Mouse (Mus musculus): ENCODE results near the gene A3galt2. TPM values are rescaled to one million over a fixed set of nuclear protein-coding genes. Genes with fewer than 3 reads are reported as not detected.

The A3galt2 gene
- polyA plus RNA-seq, 1 experiment from 2014 or later = not detected

GRCm38 (mm10) chr4:128728431-128728851, 26.7 kb upstream of the A3galt2 start:
- Histone ChIP-seq H3K27me3 (no peaks in the 10 kb centered on the region), H3K4me2 (peak overlapping the region; percentile 93), H3K9me3 (replicated peaks) (no peaks in the 10 kb centered on the region), H3K4me1 (replicated peaks) (peaks cover 56% of the 10 kb centered on the region), H3K4me3 (replicated peaks) (peak overlapping the region; percentile 92), H3K36me3 (peaks cover 15% of the 10 kb centered on the region), H3K27ac (peak overlapping the region; percentile 89), H3K9ac (peak overlapping the region; percentile 97)
- WGBS (ENCODE audit: insufficient replicate concordance) = 3% methylated on average over 5 of the region's 5 CpGs
- DNase-seq (no peak), ATAC-seq (ENCODE audit: low read depth) (no peak)

DNA sequence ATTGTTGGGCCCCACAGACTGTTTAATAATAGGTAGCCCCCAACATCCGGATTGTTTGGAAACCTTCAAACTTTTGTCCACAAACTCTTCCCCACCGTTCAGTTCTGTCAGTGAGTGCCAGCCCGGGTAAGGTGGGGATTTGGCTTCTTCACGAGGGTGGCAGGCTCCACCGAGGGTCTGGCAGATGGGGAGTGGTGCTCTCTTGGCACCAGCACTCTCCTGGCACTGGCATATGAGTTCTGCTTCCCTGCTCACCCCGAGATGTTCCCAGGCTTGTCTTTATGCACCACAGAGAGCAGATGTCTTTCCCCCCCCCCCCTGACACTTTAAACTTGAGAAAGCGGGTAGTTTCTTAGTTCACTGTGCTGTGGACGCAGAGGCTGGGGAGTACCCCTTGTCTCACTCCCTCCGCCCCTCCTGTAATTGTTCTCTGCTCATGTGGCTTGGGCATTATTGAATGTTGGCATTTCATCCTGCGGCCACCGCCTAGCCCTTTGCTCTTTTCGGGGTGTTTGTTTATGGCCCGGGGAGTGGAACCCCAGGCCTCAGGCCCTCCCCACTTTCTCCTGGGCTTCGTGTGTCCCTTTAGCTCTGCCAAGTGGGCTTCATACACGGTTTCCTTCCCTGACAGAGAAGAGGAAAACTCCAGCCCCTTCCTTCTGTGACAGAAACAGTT, 26.0 kb upstream of the A3galt2 start:
- DNase-seq (no peak), ATAC-seq (ENCODE audit: low read depth) (no peak)
- 31% methylated on average over 15 of the region's 15 CpGs for WGBS (ENCODE audit: insufficient replicate concordance)
- Histone ChIP-seq H3K9ac (peak overlapping the region; percentile 97), H3K36me3 (peaks cover 15% of the 10 kb centered on the region), H3K9me3 (replicated peaks) (no peaks in the 10 kb centered on the region), H3K4me1 (replicated peaks) (peaks cover 64% of the 10 kb centered on the region), H3K27ac (0 out of 2 replicates have a peak overlapping the region, but pooled peaks have one; percentile 89), H3K4me3 (replicated peaks) (peak overlapping the region; percentile 92), H3K4me2 (peak overlapping the region; percentile 93), H3K27me3 (no peaks in the 10 kb centered on the region)

DNA sequence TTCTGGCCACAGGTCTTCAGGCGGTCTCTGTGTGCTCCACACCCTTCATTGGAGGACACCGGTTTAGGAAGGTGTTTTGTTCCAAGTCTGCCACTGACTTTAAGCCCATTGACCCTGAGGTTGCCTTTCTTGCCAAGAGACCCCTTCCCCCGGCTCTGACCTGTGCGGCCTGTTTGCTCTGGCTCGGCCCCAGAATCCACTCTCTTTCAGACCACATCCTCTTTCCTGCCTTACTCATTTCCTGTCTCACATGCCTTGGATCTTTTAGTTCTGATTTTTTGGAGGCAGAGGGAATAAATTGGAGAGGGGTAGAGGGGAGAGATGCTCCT, 25.5 kb upstream of the A3galt2 start:
- peak overlapping the region; percentile 97 for H3K9ac ChIP-seq
- peak overlapping the region; percentile 34; the same call in 1 of the 2 replicates for H3K27ac ChIP-seq
- no peak for ATAC-seq (ENCODE audit: low read depth)
- WGBS (ENCODE audit: insufficient replicate concordance) = 28% methylated on average over 5 of the region's 5 CpGs
- peak overlapping the region; percentile 93 for H3K4me2 ChIP-seq
- no peaks in the 10 kb centered on the region for H3K9me3 ChIP-seq (replicated peaks)
- peaks cover 15% of the 10 kb centered on the region for H3K36me3 ChIP-seq
- DNase-seq = no peak
- peaks cover 69% of the 10 kb centered on the region for H3K4me1 ChIP-seq (replicated peaks)
- no peaks in the 10 kb centered on the region for H3K27me3 ChIP-seq
- H3K4me3 ChIP-seq (replicated peaks) = peak overlapping the region; percentile 92

DNA sequence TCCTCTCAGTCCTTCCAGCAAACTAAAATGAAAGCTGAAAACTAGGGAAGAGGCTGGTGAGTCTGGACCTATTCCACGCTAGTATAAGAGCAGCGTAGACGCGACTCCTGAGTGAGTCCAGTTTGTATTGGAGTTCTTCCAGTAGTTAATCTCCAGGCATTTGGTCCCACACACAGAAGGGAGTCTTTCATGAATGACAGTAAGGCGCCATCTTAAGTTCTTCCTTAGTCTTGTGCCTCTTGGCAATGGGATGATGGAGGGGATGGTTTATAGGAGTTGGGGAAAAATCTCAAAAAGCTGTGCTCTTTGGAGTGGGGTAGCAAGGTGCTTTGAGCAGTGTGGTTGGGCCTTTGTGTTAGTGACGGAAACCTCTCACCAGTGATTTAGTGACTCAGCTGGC, 24.9 kb upstream of the A3galt2 start:
- WGBS (ENCODE audit: insufficient replicate concordance) = 91% methylated on average over 6 of the region's 6 CpGs
- no peaks in the 10 kb centered on the region for H3K27me3 ChIP-seq
- peaks cover 15% of the 10 kb centered on the region for H3K36me3 ChIP-seq
- H3K27ac ChIP-seq = peak overlapping the region; percentile 21; the same call in 1 of the 2 replicates
- no peaks in the 10 kb centered on the region for H3K9me3 ChIP-seq (replicated peaks)
- H3K4me3 ChIP-seq (replicated peaks) = no peak overlapping the region
- peak overlapping the region; percentile 93 for H3K4me2 ChIP-seq
- H3K4me1 ChIP-seq (replicated peaks) = peaks cover 75% of the 10 kb centered on the region
- no peak for DNase-seq
- H3K9ac ChIP-seq = no peak overlapping the region
- ATAC-seq (ENCODE audit: low read depth) = no peak

DNA sequence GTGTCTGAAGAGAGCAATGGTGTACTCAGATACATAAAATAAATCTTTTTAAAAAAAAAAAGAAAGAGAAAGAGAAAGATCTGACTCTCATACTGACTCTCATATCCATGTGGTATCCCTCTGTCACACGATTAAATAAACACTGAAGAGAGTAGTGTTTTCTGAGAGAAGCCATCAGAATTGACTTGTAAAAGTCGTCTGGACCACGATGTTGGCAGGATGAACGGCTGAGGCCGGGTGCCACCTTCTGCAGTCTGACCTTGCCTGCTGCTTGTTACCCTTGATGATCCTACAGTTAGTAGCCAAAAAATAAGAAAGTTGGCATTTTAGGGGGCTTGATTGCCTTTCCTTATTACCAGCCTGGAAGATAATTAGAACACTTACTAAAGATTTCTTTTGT, 22.4 kb upstream of the A3galt2 start:
- no peak overlapping the region for H3K9ac ChIP-seq
- no peak overlapping the region for H3K4me2 ChIP-seq
- no peak overlapping the region for H3K27ac ChIP-seq
- no peaks in the 10 kb centered on the region for H3K27me3 ChIP-seq
- WGBS (ENCODE audit: insufficient replicate concordance) = 60% methylated on average over 5 of the region's 5 CpGs
- ATAC-seq (ENCODE audit: low read depth) = no peak
- no peak overlapping the region for H3K4me3 ChIP-seq (replicated peaks)
- H3K36me3 ChIP-seq = peaks cover 21% of the 10 kb centered on the region
- H3K9me3 ChIP-seq (replicated peaks) = no peaks in the 10 kb centered on the region
- DNase-seq = no peak
- peaks cover 79% of the 10 kb centered on the region for H3K4me1 ChIP-seq (replicated peaks)

- peaks cover 21% of the 10 kb centered on the region for H3K36me3 ChIP-seq
- H3K9ac ChIP-seq = no peak overlapping the region
- ATAC-seq (ENCODE audit: low read depth) (no peak), DNase-seq (no peak)
- H3K4me3 ChIP-seq (replicated peaks) = no peak overlapping the region
- H3K27ac ChIP-seq = peak overlapping the region; percentile 34
- no peaks in the 10 kb centered on the region for H3K27me3 ChIP-seq
- WGBS (ENCODE audit: insufficient replicate concordance) = 53% methylated on average over 6 of the region's 6 CpGs
- H3K4me1 ChIP-seq (replicated peaks) = peaks cover 78% of the 10 kb centered on the region
- H3K9me3 ChIP-seq (replicated peaks) = no peaks in the 10 kb centered on the region
- no peak overlapping the region for H3K4me2 ChIP-seq
Observed at GRCm38 (mm10) chr4:128733496-128733895, 21.7 kb upstream of the A3galt2 start.

DNA sequence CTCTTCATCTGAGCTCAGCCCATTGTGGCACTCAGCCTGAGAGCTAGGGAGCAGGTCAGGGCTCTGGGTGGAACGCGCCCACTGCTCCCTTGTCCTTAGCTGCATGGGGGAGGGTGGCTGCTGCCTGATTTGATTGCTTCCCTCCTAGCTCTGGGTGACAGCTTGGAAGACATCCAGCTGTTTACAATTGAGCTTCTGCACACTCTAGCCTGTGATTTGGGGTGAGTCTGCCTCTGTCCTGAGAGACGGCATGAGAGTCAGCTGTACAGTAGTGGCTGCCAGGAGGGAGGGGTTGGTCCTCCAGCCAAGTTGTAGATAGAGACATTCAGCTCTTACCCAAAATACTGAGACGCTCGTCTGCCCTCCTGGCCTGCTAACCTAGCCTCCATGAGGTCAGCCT, 20.9 kb upstream of the A3galt2 start:
- Histone ChIP-seq H3K4me1 (replicated peaks) (peaks cover 71% of the 10 kb centered on the region), H3K4me3 (replicated peaks) (no peak overlapping the region), H3K27ac (no peak overlapping the region), H3K36me3 (peaks cover 21% of the 10 kb centered on the region), H3K4me2 (no peak overlapping the region), H3K9me3 (replicated peaks) (no peaks in the 10 kb centered on the region), H3K9ac (peak overlapping the region; percentile 26; the same call in 1 of the 2 replicates), H3K27me3 (no peaks in the 10 kb centered on the region)
- no peak for DNase-seq
- ATAC-seq (ENCODE audit: low read depth) = peak; percentile 62
- whole genome bisulfite sequencing (ENCODE audit: insufficient replicate concordance) = 52% methylated on average over 5 of the region's 5 CpGs

DNA sequence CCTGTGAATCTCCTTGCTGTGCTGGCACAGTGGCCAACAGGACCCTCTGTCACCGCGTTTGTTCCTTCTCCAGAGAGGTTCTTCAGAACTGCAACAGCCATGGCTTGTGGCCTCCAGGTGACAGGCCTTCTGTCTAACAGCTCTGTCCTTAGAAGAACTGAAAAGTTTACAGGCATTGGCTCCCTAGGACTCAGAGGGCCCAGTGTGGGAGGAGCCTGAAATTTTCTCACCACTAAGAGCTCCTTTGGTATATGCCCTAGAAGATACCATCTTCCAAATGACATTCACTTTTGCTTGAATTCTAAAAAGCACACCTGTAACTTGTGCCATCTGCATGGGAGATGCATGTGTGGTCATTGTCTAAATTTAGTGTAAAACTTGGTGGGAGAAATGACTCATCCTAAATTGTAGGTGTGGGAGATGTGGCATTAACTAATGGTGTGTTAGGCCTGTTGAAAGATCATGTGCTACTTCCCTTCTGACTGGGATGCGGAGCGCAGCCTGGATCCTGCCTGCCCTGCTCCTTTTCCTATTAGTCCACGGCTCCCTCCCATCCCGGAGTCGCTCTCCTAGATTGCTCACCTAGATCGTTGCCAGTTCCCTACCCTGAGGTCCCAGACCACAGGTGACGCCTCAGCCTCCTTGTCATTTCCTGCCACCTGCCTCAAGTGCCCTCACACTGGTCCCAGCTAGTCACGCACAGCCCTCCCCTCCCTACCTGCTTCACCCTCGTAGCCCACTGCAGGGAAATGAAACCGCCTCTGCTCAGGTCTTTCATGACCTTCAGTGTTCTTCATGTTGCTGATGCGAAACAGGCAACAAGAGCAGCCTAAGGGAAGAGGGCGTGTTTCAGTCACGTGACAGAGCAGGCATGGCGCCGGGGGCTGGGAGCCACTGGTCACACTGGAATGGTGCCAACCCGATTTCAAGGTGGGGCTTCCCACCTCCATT, 20.2 kb upstream of the A3galt2 start:
- Histone ChIP-seq H3K36me3 (peaks cover 21% of the 10 kb centered on the region), H3K4me2 (no peak overlapping the region), H3K9me3 (replicated peaks) (no peaks in the 10 kb centered on the region), H3K27me3 (no peaks in the 10 kb centered on the region), H3K27ac (no peak overlapping the region), H3K9ac (peak overlapping the region; percentile 26; the same call in 1 of the 2 replicates), H3K4me3 (replicated peaks) (no peak overlapping the region), H3K4me1 (replicated peaks) (peaks cover 63% of the 10 kb centered on the region)
- ATAC-seq (ENCODE audit: low read depth) (no peak), DNase-seq (no peak)
- 78% methylated on average over 18 of the region's 18 CpGs for WGBS (ENCODE audit: insufficient replicate concordance)

DNA sequence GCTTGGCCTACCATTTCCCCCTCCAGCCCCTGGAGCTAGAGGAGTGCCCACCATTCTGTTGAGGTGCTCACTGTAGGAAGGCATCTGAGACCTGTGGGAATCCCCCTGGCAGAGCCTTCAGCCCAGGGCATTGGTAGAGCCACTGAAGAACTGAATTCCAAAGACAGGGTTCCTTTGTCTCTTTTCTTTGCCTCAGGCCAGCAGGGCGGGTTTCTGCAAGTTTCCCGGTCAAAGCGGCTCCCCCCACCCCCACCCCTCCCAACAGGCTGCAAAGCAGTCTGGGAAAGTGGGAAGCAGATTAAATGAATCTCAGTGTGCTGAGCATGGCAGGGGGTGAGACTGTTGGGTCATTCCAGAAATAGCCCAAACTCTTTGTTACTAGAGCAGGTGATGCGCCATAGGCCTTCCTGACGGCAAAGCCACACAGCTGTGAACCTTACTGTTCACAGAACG, 18.0 kb upstream of the A3galt2 start:
- no peak overlapping the region for H3K4me2 ChIP-seq
- no peak overlapping the region for H3K27ac ChIP-seq
- 80% methylated on average over 6 of the region's 6 CpGs for WGBS (ENCODE audit: insufficient replicate concordance)
- H3K9me3 ChIP-seq (replicated peaks) = no peaks in the 10 kb centered on the region
- H3K36me3 ChIP-seq = peaks cover 6% of the 10 kb centered on the region; the same call in 1 of the 2 replicates
- no peak overlapping the region for H3K9ac ChIP-seq
- no peak for DNase-seq
- H3K27me3 ChIP-seq = no peaks in the 10 kb centered on the region
- H3K4me3 ChIP-seq (replicated peaks) = no peak overlapping the region
- H3K4me1 ChIP-seq (replicated peaks) = peaks cover 55% of the 10 kb centered on the region
- ATAC-seq (ENCODE audit: low read depth) = no peak

DNA sequence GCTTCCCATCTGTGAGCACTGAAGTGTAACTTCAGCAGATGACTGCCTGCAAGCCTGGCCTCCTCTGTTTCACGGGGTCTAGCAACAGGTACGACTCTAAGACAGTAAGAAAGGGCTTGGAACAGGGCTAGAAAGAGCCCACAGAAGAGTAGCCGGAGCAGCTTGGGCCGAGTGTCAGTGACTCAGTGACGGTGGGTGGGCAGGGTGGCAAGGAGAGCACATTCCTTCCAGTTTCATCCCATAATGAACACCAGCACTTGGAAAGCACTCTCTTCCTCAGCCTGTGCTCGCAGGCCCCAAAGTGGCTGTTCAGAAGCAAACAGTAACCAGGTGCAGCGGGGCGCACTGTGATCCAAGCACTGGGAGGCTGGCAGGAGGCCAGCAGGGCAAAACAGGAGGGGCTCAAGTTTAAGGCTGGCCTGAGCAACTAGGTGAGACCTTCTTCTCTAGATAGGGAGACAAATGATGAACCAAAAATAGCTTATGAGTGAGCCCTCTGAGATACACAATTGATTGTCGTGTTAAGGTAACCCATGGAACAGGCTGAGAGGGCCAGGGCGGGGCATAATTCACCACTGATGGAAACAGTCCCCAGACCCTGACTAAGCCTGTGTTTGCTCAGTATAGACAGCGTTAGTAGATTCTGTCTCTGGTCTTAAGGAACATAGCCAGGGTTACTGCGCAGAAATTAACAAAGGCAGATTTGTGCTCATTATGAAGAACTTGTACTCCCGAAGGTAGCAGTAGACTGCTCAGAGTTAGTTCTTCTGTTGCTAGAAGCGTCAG, 17.1 kb upstream of the A3galt2 start:
- 83% methylated on average over 14 of the region's 14 CpGs for WGBS (ENCODE audit: insufficient replicate concordance)
- Histone ChIP-seq H3K4me1 (replicated peaks) (peaks cover 55% of the 10 kb centered on the region), H3K9ac (no peak overlapping the region), H3K27me3 (no peaks in the 10 kb centered on the region), H3K4me2 (no peak overlapping the region), H3K27ac (no peak overlapping the region; the same call in 1 of the 2 replicates), H3K9me3 (replicated peaks) (no peaks in the 10 kb centered on the region), H3K4me3 (replicated peaks) (no peak overlapping the region), H3K36me3 (peaks cover 12% of the 10 kb centered on the region)
- ATAC-seq (ENCODE audit: low read depth) (no peak), DNase-seq (no peak)

- ATAC-seq (ENCODE audit: low read depth) = no peak
- peaks cover 36% of the 10 kb centered on the region for H3K36me3 ChIP-seq
- no peak for DNase-seq
- H3K9me3 ChIP-seq (replicated peaks) = no peaks in the 10 kb centered on the region
- H3K4me2 ChIP-seq = no peak overlapping the region
- H3K27me3 ChIP-seq = no peaks in the 10 kb centered on the region
- peaks cover 29% of the 10 kb centered on the region for H3K4me1 ChIP-seq (replicated peaks)
- H3K9ac ChIP-seq = no peak overlapping the region
- no peak overlapping the region for H3K27ac ChIP-seq
- H3K4me3 ChIP-seq (replicated peaks) = no peak overlapping the region
- WGBS (ENCODE audit: insufficient replicate concordance) = 54% methylated on average over 1 of the region's 1 CpGs
Observed at GRCm38 (mm10) chr4:128740878-128741277, 14.3 kb upstream of the A3galt2 start.

All from liver, embryonic 13.5 days (tissue).